Mouse (Mus musculus) midbrain, embryonic 16.5 days (tissue): ENCODE measurements around the gene Rspo4. TPM values are rescaled to one million over a fixed set of nuclear protein-coding genes. Genes with fewer than 3 reads are reported as not detected.

Experiments used
- ATAC-seq: fragments of 200-750 bp; cut with Nextera tagmentation; 2 replicates; pipeline ENCODE4 v1.8.0; 2017; ENCODE audit warnings: moderate TSS enrichment
- H3K27ac ChIP-seq: fragments of 300-500 bp; sonication (generic); 2 replicates; pipeline ENCODE4 v1.5.1; 2014; ENCODE audit warnings: mild to moderate bottlenecking, low read length, mixed read lengths
- H3K27me3 ChIP-seq: fragments of 300-500 bp; sonication (generic); 2 replicates; pipeline ENCODE4 v1.6.1; 2014; ENCODE audit warnings: low read depth, low read length, mixed read lengths; ENCODE audit not compliant: control insufficient read depth, insufficient read depth
- H3K36me3 ChIP-seq: fragments of 300-500 bp; sonication (generic); 2 replicates; pipeline ENCODE4 v1.6.1; 2014; ENCODE audit warnings: mild to moderate bottlenecking, low read length, moderate library complexity, mixed read lengths; ENCODE audit not compliant: control insufficient read depth, insufficient read depth
- H3K4me1 ChIP-seq: fragments of 300-500 bp; sonication (generic); 2 replicates; pipeline ENCODE4 v1.6.1; 2014; ENCODE audit warnings: mild to moderate bottlenecking, low read length, mixed read lengths; ENCODE audit not compliant: control insufficient read depth, insufficient read depth
- H3K4me2 ChIP-seq: fragments of 300-500 bp; sonication (generic); 2 replicates; pipeline ENCODE4 v1.6.1; 2014; ENCODE audit warnings: mild to moderate bottlenecking, low read length, mixed read lengths
- H3K4me3 ChIP-seq: fragments of 300-500 bp; sonication (generic); 2 replicates; pipeline ENCODE4 v1.5.1; 2014; ENCODE audit warnings: low read depth, mild to moderate bottlenecking, low read length, moderate library complexity, mixed read lengths
- H3K9ac ChIP-seq: fragments of 300-500 bp; sonication (generic); 2 replicates; pipeline ENCODE4 v1.6.1; 2014; ENCODE audit warnings: low read depth, low read length, mixed read lengths
- H3K9me3 ChIP-seq: fragments of 300-500 bp; sonication (generic); replicated peaks from 2 replicates; pipeline ENCODE4 v1.6.1; 2014; ENCODE audit warnings: mild to moderate bottlenecking, low read length, mixed read lengths; ENCODE audit not compliant: control insufficient read depth, poor library complexity, severe bottlenecking
- WGBS: fragments of 180-500 bp; shearing (Covaris S2); extraction: QIAGEN DNeasy Blood & Tissue Kit; methylation state at CpG from one replicate; pipeline ENCODE4 v1.1.7; 2014; 5-methylcytosine and 5-hydroxymethylcytosine counted together
- polyA plus RNA-seq: library from polyadenylated mRNA; unstranded; fragments of >200 nt; fragmentation: Nextera tagmentation; extraction: Ambion mirVana; gene quantifications from 2 replicates; pipeline ENCODE4 v1.2.1, GENCODE M21; 2015

The Rspo4 gene
- 0.20 and 0.51 TPM in 2 replicates for polyA plus RNA-seq

- H3K4me2 ChIP-seq, result peak within 1 kb of the TSS; percentile 65
- no peaks in the 10 kb centered on the region for H3K9me3 ChIP-seq
- no peak for ATAC-seq
- peaks cover 32% of the 10 kb centered on the region for H3K27me3 ChIP-seq
- H3K4me3 ChIP-seq, result peak within 1 kb of the TSS; percentile 38
- WGBS, result 1% methylated on average over 49 of the region's 50 CpGs
- H3K4me1 ChIP-seq, result no peaks in the 10 kb centered on the region
- peak within 1 kb of the TSS; percentile 53 for H3K9ac ChIP-seq
- no peaks in the 10 kb centered on the region for H3K36me3 ChIP-seq
- no peak within 1 kb of the TSS for H3K27ac ChIP-seq
Measured at GRCm38 (mm10) chr2:151842648-151843226, at the start of gene Rspo4. TSS of gene Rspo4 (plus strand) at chr2:151842927.

GRCm38 (mm10) chr2:151815586-151815985 is 27.1 kb upstream of the Rspo4 start:
- Histone ChIP-seq H3K4me3 (no peak overlapping the region), H3K4me1 (no peaks in the 10 kb centered on the region), H3K27me3 (no peaks in the 10 kb centered on the region), H3K27ac (no peak overlapping the region), H3K36me3 (no peaks in the 10 kb centered on the region), H3K9ac (no peak overlapping the region), H3K9me3 (no peaks in the 10 kb centered on the region), H3K4me2 (no peak overlapping the region)
- ATAC-seq, result no peak
- 81% methylated on average over 4 of the region's 4 CpGs for WGBS

GRCm38 (mm10) chr2:151862257-151862810 is 19.6 kb downstream of the Rspo4 start:
- Histone ChIP-seq H3K27ac (no peak overlapping the region), H3K36me3 (no peaks in the 10 kb centered on the region), H3K9ac (no peak overlapping the region), H3K9me3 (no peaks in the 10 kb centered on the region), H3K4me1 (no peaks in the 10 kb centered on the region), H3K4me2 (no peak overlapping the region), H3K4me3 (no peak overlapping the region), H3K27me3 (no peaks in the 10 kb centered on the region)
- WGBS, result 48% methylated on average over 5 of the region's 5 CpGs
- no peak for ATAC-seq

- Histone ChIP-seq H3K4me2 (no peak overlapping the region), H3K27me3 (no peaks in the 10 kb centered on the region), H3K9ac (no peak overlapping the region), H3K27ac (no peak overlapping the region), H3K4me1 (no peaks in the 10 kb centered on the region), H3K9me3 (no peaks in the 10 kb centered on the region), H3K4me3 (no peak overlapping the region), H3K36me3 (no peaks in the 10 kb centered on the region)
- no peak for ATAC-seq
- 90% methylated on average over 6 of the region's 6 CpGs for WGBS
Measured at GRCm38 (mm10) chr2:151864941-151865340, 22.2 kb downstream of the Rspo4 start.

GRCm38 (mm10) chr2:151866487-151866886 is 23.8 kb downstream of the Rspo4 start:
- Histone ChIP-seq H3K9ac (no peak overlapping the region), H3K36me3 (no peaks in the 10 kb centered on the region), H3K4me3 (no peak overlapping the region), H3K27ac (no peak overlapping the region), H3K9me3 (no peaks in the 10 kb centered on the region), H3K4me1 (no peaks in the 10 kb centered on the region), H3K27me3 (no peaks in the 10 kb centered on the region), H3K4me2 (no peak overlapping the region)
- ATAC-seq, result 0 out of 2 replicates have a peak, but pooled peaks have one; percentile 33
- WGBS, result 37% methylated on average over 4 of the region's 4 CpGs

- H3K36me3 ChIP-seq, result no peaks in the 10 kb centered on the region
- H3K27me3 ChIP-seq, result no peaks in the 10 kb centered on the region
- no peaks in the 10 kb centered on the region for H3K4me1 ChIP-seq
- WGBS, result 85% methylated on average over 8 of the region's 8 CpGs
- ATAC-seq, result no peak; the same call in 1 of the 2 replicates
- no peak overlapping the region for H3K9ac ChIP-seq
- H3K9me3 ChIP-seq, result no peaks in the 10 kb centered on the region
- H3K27ac ChIP-seq, result no peak overlapping the region
- no peak overlapping the region for H3K4me3 ChIP-seq
- H3K4me2 ChIP-seq, result no peak overlapping the region
Measured at GRCm38 (mm10) chr2:151868196-151868595, 25.5 kb downstream of the Rspo4 start.

GRCm38 (mm10) chr2:151874551-151874950 is 31.8 kb downstream of the Rspo4 start:
- Histone ChIP-seq H3K9me3 (no peaks in the 10 kb centered on the region), H3K4me3 (no peak overlapping the region), H3K27me3 (no peaks in the 10 kb centered on the region), H3K36me3 (no peaks in the 10 kb centered on the region), H3K4me1 (no peaks in the 10 kb centered on the region), H3K9ac (no peak overlapping the region), H3K4me2 (no peak overlapping the region), H3K27ac (no peak overlapping the region)
- ATAC-seq, result no peak

- WGBS, result 14% methylated on average over 8 of the region's 8 CpGs
- Histone ChIP-seq H3K27me3 (no peaks in the 10 kb centered on the region), H3K27ac (no peak overlapping the region), H3K36me3 (no peaks in the 10 kb centered on the region), H3K9ac (no peak overlapping the region), H3K4me3 (no peak overlapping the region), H3K9me3 (no peaks in the 10 kb centered on the region), H3K4me2 (no peak overlapping the region), H3K4me1 (no peaks in the 10 kb centered on the region)
- peak; percentile 72 for ATAC-seq
Measured at GRCm38 (mm10) chr2:151876012-151876485, 33.3 kb downstream of the Rspo4 start.

GRCm38 (mm10) chr2:151878645-151879044 is 35.9 kb downstream of the Rspo4 start:
- H3K9ac ChIP-seq, result no peak overlapping the region
- no peaks in the 10 kb centered on the region for H3K4me1 ChIP-seq
- H3K36me3 ChIP-seq, result no peaks in the 10 kb centered on the region
- ATAC-seq, result no peak
- H3K4me3 ChIP-seq, result no peak overlapping the region
- H3K4me2 ChIP-seq, result no peak overlapping the region
- H3K9me3 ChIP-seq, result no peaks in the 10 kb centered on the region
- no peak overlapping the region for H3K27ac ChIP-seq
- no peaks in the 10 kb centered on the region for H3K27me3 ChIP-seq
- WGBS, result 78% methylated on average over 3 of the region's 3 CpGs
